Mouse (Mus musculus): ENCODE measurements around the gene Atp2a1. TPM values are rescaled to one million over a fixed set of nuclear protein-coding genes. Genes with fewer than 3 reads are reported as not detected.
A peak's percentile ranks its signal among the peaks of the same experiment; 100 is the strongest.

Gene Atp2a1
- total RNA-seq, 1 experiment = 0.27 TPM

DNA sequence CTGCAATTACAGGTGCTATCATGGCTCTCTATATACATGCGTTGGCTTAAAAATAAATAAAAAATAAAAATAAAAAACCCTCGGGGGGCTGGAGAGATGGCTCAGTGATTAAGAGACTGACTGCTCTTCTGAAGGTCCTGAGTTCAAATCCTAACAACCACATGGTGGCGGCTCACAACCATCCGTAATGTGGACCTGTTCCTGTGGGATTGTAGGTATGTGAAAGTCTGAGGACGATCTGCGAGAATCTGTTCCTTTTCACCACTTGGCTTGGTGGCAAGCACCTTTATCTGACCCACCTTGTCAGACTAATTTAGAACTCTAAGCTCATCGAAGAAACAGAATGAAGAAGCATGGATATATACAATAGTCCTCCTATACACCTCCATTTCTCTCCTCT lies 36.5 kb upstream of the Atp2a1 start:
- Histone ChIP-seq H3K36me3 (ENCODE audit: control insufficient read depth, insufficient read depth, low read length, poor library complexity, severe bottlenecking) (peaks cover 61% of the 10 kb centered on the region), H3K4me3 (ENCODE audit: insufficient read depth in 1 of 2, low read depth in 1 of 2, low read length in 2 of 2, poor library complexity in 1 of 2, severe bottlenecking in 1 of 2) (no peak overlapping the region), H3K4me1 (ENCODE audit: control insufficient read depth in 2 of 2, insufficient read depth in 2 of 2, low read length in 2 of 2, poor library complexity in 1 of 2) (peaks cover 0 to 3% of the 10 kb centered on the region in 2 experiments; a peak in 1 of 4 replicates), H3K9ac (ENCODE audit: insufficient read depth, low read depth, low read length, poor library complexity, severe bottlenecking) (no peak overlapping the region), H3K9me3 (ENCODE audit: control insufficient read depth, insufficient read depth, low read depth, low read length) (no peaks in the 10 kb centered on the region), H3K27ac (ENCODE audit: insufficient read depth, low read depth, low read length, poor library complexity, severe bottlenecking) (no peak overlapping the region)
- no peak for TF ChIP-seq MAFK (IDR thresholded peaks at IDR 0.05; ENCODE audit: insufficient read depth, low read depth, low read length)
- TF ChIP-seq HCFC1 (IDR thresholded peaks at IDR 0.05; ENCODE audit: borderline replicate concordance, insufficient read depth, low read length) = no peak
- no peak for TF ChIP-seq CHD2 (IDR thresholded peaks at IDR 0.05; ENCODE audit: low read depth, low read length)
- no peak for TF ChIP-seq ZC3H11A (IDR thresholded peaks at IDR 0.05; ENCODE audit: borderline replicate concordance, low read depth, low read length)
- in situ Hi-C loops (cut with MboI; ENCODE audit: low sequenced_read_pairs in 2 of 2, unreplicated experiment in 2 of 2) = no loop called here
- no peak for DNase-seq (ENCODE audit: low read depth, low spot score)

DNA sequence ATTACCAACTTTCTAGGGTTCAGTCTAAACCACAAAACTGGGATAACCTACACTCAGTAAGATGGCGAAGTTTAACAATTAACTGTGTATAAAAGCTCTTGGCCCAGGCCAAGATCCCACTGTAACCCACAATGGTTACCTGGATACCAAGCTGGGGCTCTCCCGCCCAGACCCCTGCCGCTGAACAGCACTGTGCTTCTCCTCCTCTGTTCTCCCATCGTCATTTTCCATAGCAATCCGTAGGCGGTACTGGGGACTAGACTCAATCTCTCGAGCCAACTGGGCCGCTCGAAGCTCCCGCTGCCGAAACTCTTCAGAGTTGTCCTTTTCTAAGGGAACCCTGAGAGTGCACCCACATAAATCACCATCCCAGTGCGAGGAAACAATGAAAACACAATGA lies 35.1 kb upstream of the Atp2a1 start:
- in situ Hi-C loops (cut with MboI; ENCODE audit: low sequenced_read_pairs in 2 of 2, unreplicated experiment in 2 of 2) = no loop called here
- H3K9me3 ChIP-seq (ENCODE audit: control insufficient read depth, insufficient read depth, low read depth, low read length) = no peaks in the 10 kb centered on the region
- no peak overlapping the region for H3K27ac ChIP-seq (ENCODE audit: insufficient read depth, low read depth, low read length, poor library complexity, severe bottlenecking)
- H3K4me3 ChIP-seq (ENCODE audit: insufficient read depth in 1 of 2, low read depth in 1 of 2, low read length in 2 of 2, poor library complexity in 1 of 2, severe bottlenecking in 1 of 2) = no peak overlapping the region
- H3K36me3 ChIP-seq (ENCODE audit: control insufficient read depth, insufficient read depth, low read length, poor library complexity, severe bottlenecking) = peaks cover 75% of the 10 kb centered on the region
- peaks cover under 1 to 6% of the 10 kb centered on the region in 2 experiments; a peak in 1 of 4 replicates for H3K4me1 ChIP-seq (ENCODE audit: control insufficient read depth in 2 of 2, insufficient read depth in 2 of 2, low read length in 2 of 2, poor library complexity in 1 of 2)
- DNase-seq (ENCODE audit: low read depth, low spot score) = no peak
- H3K9ac ChIP-seq (ENCODE audit: insufficient read depth, low read depth, low read length, poor library complexity, severe bottlenecking) = no peak overlapping the region
- no peak for TF ChIP-seq CHD2 (IDR thresholded peaks at IDR 0.05; ENCODE audit: low read depth, low read length)
- TF ChIP-seq ZC3H11A (IDR thresholded peaks at IDR 0.05; ENCODE audit: borderline replicate concordance, low read depth, low read length) = no peak
- no peak for TF ChIP-seq ZNF384 (IDR thresholded peaks at IDR 0.05; ENCODE audit: low read depth, low read length)
- no peak for TF ChIP-seq HCFC1 (IDR thresholded peaks at IDR 0.05; ENCODE audit: borderline replicate concordance, insufficient read depth, low read length)
- no peak for TF ChIP-seq MAFK (IDR thresholded peaks at IDR 0.05; ENCODE audit: insufficient read depth, low read depth, low read length)

DNA sequence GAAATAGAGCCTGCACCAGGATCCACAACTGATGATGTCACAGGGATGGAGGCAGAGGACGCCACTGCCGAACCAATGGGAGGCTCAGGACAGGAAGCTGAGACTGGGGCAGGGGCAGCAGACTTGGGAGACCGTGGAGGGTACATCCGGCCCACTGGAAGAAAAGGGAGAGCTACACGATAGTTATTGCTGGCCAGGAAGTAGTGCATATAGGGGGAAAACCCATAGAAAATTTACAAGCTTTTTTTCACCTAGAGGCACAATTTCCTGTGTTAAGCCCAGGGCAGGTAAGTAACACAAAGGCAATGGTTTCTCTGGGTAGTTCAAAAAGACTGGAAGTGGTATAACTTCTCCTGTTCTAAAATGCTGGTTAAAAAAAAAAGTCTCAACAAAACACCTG lies 33.6 kb upstream of the Atp2a1 start:
- no peak for DNase-seq (ENCODE audit: low read depth, low spot score)
- H3K36me3 ChIP-seq (ENCODE audit: control insufficient read depth, insufficient read depth, low read length, poor library complexity, severe bottlenecking) = peaks cover 88% of the 10 kb centered on the region
- peaks cover 2 to 8% of the 10 kb centered on the region in 2 experiments; a peak in 1 of 4 replicates for H3K4me1 ChIP-seq (ENCODE audit: control insufficient read depth in 2 of 2, insufficient read depth in 2 of 2, low read length in 2 of 2, poor library complexity in 1 of 2)
- in situ Hi-C loops (cut with MboI; ENCODE audit: low sequenced_read_pairs in 2 of 2, unreplicated experiment in 2 of 2) = no loop called here
- H3K27ac ChIP-seq (ENCODE audit: insufficient read depth, low read depth, low read length, poor library complexity, severe bottlenecking) = no peak overlapping the region
- H3K9me3 ChIP-seq (ENCODE audit: control insufficient read depth, insufficient read depth, low read depth, low read length) = no peaks in the 10 kb centered on the region
- H3K4me3 ChIP-seq (ENCODE audit: insufficient read depth in 1 of 2, low read depth in 1 of 2, low read length in 2 of 2, poor library complexity in 1 of 2, severe bottlenecking in 1 of 2) = no peak overlapping the region
- no peak overlapping the region for H3K9ac ChIP-seq (ENCODE audit: insufficient read depth, low read depth, low read length, poor library complexity, severe bottlenecking)
- no peak for TF ChIP-seq MAFK (IDR thresholded peaks at IDR 0.05; ENCODE audit: insufficient read depth, low read depth, low read length)
- no peak for TF ChIP-seq ZNF384 (IDR thresholded peaks at IDR 0.05; ENCODE audit: low read depth, low read length)
- TF ChIP-seq ZC3H11A (IDR thresholded peaks at IDR 0.05; ENCODE audit: borderline replicate concordance, low read depth, low read length) = no peak
- TF ChIP-seq CHD2 (IDR thresholded peaks at IDR 0.05; ENCODE audit: low read depth, low read length) = no peak
- no peak for TF ChIP-seq HCFC1 (IDR thresholded peaks at IDR 0.05; ENCODE audit: borderline replicate concordance, insufficient read depth, low read length)

DNA sequence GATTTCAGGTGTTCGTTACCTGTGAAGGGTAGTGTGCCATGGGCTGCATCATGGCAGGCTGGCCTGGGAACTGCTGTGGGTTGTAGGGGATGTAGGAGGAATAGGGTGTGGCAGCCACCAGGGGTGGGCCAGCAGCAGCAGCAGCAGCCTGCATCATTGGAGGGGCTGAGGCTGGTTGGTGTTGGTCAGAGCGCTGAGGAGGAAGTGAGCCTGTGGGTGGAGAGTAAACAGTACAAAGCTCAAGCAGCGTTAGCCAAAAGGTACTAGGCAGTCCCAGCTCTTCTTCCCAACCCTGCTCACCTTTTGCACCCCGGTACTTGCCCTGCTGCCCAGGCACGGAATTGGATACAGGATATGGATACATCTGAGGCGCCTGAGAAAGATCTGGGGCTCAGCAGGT lies 31.2 kb upstream of the Atp2a1 start:
- TF ChIP-seq ZC3H11A (IDR thresholded peaks at IDR 0.05; ENCODE audit: borderline replicate concordance, low read depth, low read length) (no peak), CHD2 (IDR thresholded peaks at IDR 0.05; ENCODE audit: low read depth, low read length) (no peak), HCFC1 (IDR thresholded peaks at IDR 0.05; ENCODE audit: borderline replicate concordance, insufficient read depth, low read length) (no peak), ZNF384 (IDR thresholded peaks at IDR 0.05; ENCODE audit: low read depth, low read length) (no peak), MAFK (IDR thresholded peaks at IDR 0.05; ENCODE audit: insufficient read depth, low read depth, low read length) (no peak)
- Histone ChIP-seq H3K4me3 (ENCODE audit: insufficient read depth in 1 of 2, low read depth in 1 of 2, low read length in 2 of 2, poor library complexity in 1 of 2, severe bottlenecking in 1 of 2) (no peak overlapping the region), H3K27ac (ENCODE audit: insufficient read depth, low read depth, low read length, poor library complexity, severe bottlenecking) (no peak overlapping the region), H3K9me3 (ENCODE audit: control insufficient read depth, insufficient read depth, low read depth, low read length) (no peaks in the 10 kb centered on the region), H3K4me1 (ENCODE audit: control insufficient read depth in 2 of 2, insufficient read depth in 2 of 2, low read length in 2 of 2, poor library complexity in 1 of 2) (peaks cover 2 to 5% of the 10 kb centered on the region in 2 experiments; a peak in 1 of 4 replicates), H3K36me3 (ENCODE audit: control insufficient read depth, insufficient read depth, low read length, poor library complexity, severe bottlenecking) (peaks cover 84% of the 10 kb centered on the region), H3K9ac (ENCODE audit: insufficient read depth, low read depth, low read length, poor library complexity, severe bottlenecking) (no peak overlapping the region)
- no peak for DNase-seq (ENCODE audit: low read depth, low spot score)
- in situ Hi-C loops (cut with MboI; ENCODE audit: low sequenced_read_pairs in 2 of 2, unreplicated experiment in 2 of 2) = no loop called here

DNA sequence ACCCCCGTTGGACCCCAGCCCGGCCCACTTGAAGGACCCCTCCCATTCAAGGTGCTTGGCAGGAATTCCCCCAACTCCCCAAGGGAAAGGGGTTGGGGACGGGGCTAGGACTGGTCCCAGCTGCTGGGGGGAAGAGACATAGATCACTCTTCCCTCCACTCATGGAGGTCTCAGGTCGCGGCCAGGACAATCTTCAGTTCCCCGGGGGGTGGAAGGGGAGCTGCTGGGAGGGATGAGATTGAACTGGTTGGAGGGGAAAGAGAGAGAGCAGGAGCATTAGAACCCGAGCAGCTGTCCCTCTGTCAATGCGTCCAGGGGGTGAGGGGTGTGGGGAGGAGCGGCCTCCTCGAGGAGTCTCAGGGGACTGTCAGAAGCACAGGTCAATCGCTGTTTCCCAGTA lies 29.1 kb upstream of the Atp2a1 start:
- DNase-seq (ENCODE audit: low read depth, low spot score) = no peak
- no peak overlapping the region for H3K4me3 ChIP-seq (ENCODE audit: insufficient read depth in 1 of 2, low read depth in 1 of 2, low read length in 2 of 2, poor library complexity in 1 of 2, severe bottlenecking in 1 of 2)
- H3K27ac ChIP-seq (ENCODE audit: insufficient read depth, low read depth, low read length, poor library complexity, severe bottlenecking) = peak overlapping the region; percentile 26; the same call in 1 of the 2 replicates
- no peaks in the 10 kb centered on the region for H3K9me3 ChIP-seq (ENCODE audit: control insufficient read depth, insufficient read depth, low read depth, low read length)
- H3K9ac ChIP-seq (ENCODE audit: insufficient read depth, low read depth, low read length, poor library complexity, severe bottlenecking) = peak overlapping the region; percentile 14; the same call in 1 of the 2 replicates
- TF ChIP-seq ZNF384 (IDR thresholded peaks at IDR 0.05; ENCODE audit: low read depth, low read length) (no peak), CHD2 (IDR thresholded peaks at IDR 0.05; ENCODE audit: low read depth, low read length) (no peak), MAFK (IDR thresholded peaks at IDR 0.05; ENCODE audit: insufficient read depth, low read depth, low read length) (no peak)
- in situ Hi-C loops (cut with MboI; ENCODE audit: low sequenced_read_pairs in 2 of 2, unreplicated experiment in 2 of 2) = no loop called here
- peaks cover 73% of the 10 kb centered on the region for H3K36me3 ChIP-seq (ENCODE audit: control insufficient read depth, insufficient read depth, low read length, poor library complexity, severe bottlenecking)
- H3K4me1 ChIP-seq (ENCODE audit: control insufficient read depth in 2 of 2, insufficient read depth in 2 of 2, low read length in 2 of 2, poor library complexity in 1 of 2) = peaks cover 2 to 10% of the 10 kb centered on the region in 2 experiments; a peak in 1 of 4 replicates
